Mouse (Mus musculus) hindbrain, embryonic 13.5 days (tissue): Measurements from ENCODE around the gene Polr3k. TPM values are rescaled to one million over a fixed set of nuclear protein-coding genes. Genes with fewer than 3 reads are reported as not detected.

Experiments
- ATAC-seq: fragments of 200-750 bp; cut with Nextera tagmentation; 2 replicates; pipeline ENCODE4 v1.8.0; 2017; ENCODE audit warnings: moderate TSS enrichment; ENCODE audit not compliant: low FRiP score
- H3K27ac ChIP-seq: fragments of 300-500 bp; sonication (generic); 2 replicates; pipeline ENCODE4 v1.5.1; 2015; ENCODE audit warnings: inconsistent platforms, mild to moderate bottlenecking, moderate library complexity
- H3K27me3 ChIP-seq: fragments of 300-500 bp; sonication (generic); 2 replicates; pipeline ENCODE4 v1.6.1; 2015; ENCODE audit warnings: mild to moderate bottlenecking, inconsistent platforms
- H3K36me3 ChIP-seq: fragments of 300-500 bp; sonication (generic); 2 replicates; pipeline ENCODE4 v1.6.1; 2015; ENCODE audit warnings: mild to moderate bottlenecking, inconsistent platforms
- H3K4me1 ChIP-seq: fragments of 300-500 bp; sonication (generic); replicated peaks from 2 replicates; pipeline ENCODE4 v1.6.1; 2015; ENCODE audit warnings: inconsistent platforms
- H3K4me2 ChIP-seq: fragments of 300-500 bp; sonication (generic); 2 replicates; pipeline ENCODE4 v1.6.1; 2015; ENCODE audit warnings: inconsistent platforms, mild to moderate bottlenecking, moderate library complexity
- H3K4me3 ChIP-seq: fragments of 300-500 bp; sonication (generic); 2 replicates; pipeline ENCODE4 v1.5.1; 2015; ENCODE audit warnings: mild to moderate bottlenecking, inconsistent platforms
- H3K9ac ChIP-seq: fragments of 300-500 bp; sonication (generic); 2 replicates; pipeline ENCODE4 v1.6.1; 2015; ENCODE audit warnings: mild to moderate bottlenecking, inconsistent platforms
- H3K9me3 ChIP-seq: fragments of 300-500 bp; sonication (generic); 2 replicates; pipeline ENCODE4 v1.6.1; 2016; ENCODE audit warnings: inconsistent platforms
- WGBS: fragments of 180-500 bp; shearing (Covaris S2); methylation state at CpG from one replicate; pipeline ENCODE4 v1.1.7; 2015; 5-methylcytosine and 5-hydroxymethylcytosine counted together
- polyA plus RNA-seq: library from polyadenylated mRNA; unstranded; fragments of >200 nt; fragmentation: Nextera tagmentation; extraction: Ambion mirVana; gene quantifications from 2 replicates; pipeline ENCODE4 v1.2.1, GENCODE M21; 2015

Gene Polr3k
- polyA plus RNA-seq = 88.9 and 91.7 TPM in 2 replicates

GRCm38 (mm10) chr2:181863791-181864535, at the start of gene Polr3k:
Gene Polr3k, plus strand, starts transcription at chr2:181864337.
- no peaks in the 10 kb centered on the region for H3K9me3 ChIP-seq
- ATAC-seq = peak; percentile 100
- H3K4me2 ChIP-seq = peak within 1 kb of the TSS; percentile 92
- peaks cover 34% of the 10 kb centered on the region for H3K4me1 ChIP-seq
- peaks cover 8% of the 10 kb centered on the region for H3K36me3 ChIP-seq
- H3K4me3 ChIP-seq = peak within 1 kb of the TSS; percentile 78
- under 1% methylated on average over 35 of the region's 35 CpGs for WGBS
- H3K27me3 ChIP-seq = no peaks in the 10 kb centered on the region
- H3K9ac ChIP-seq = peak within 1 kb of the TSS; percentile 86
- H3K27ac ChIP-seq = peak within 1 kb of the TSS; percentile 91

- Histone ChIP-seq H3K4me1 (no peaks in the 10 kb centered on the region), H3K36me3 (peaks cover 64% of the 10 kb centered on the region), H3K4me3 (no peak overlapping the region), H3K27me3 (no peaks in the 10 kb centered on the region), H3K9me3 (no peaks in the 10 kb centered on the region), H3K27ac (no peak overlapping the region), H3K4me2 (no peak overlapping the region), H3K9ac (no peak overlapping the region)
- 79% methylated on average over 2 of the region's 2 CpGs for WGBS
- no peak for ATAC-seq
Observed at GRCm38 (mm10) chr2:181829032-181829650, 35.0 kb upstream of the Polr3k start.

GRCm38 (mm10) chr2:181832745-181833144, 31.4 kb upstream of the Polr3k start:
- Histone ChIP-seq H3K4me2 (no peak overlapping the region), H3K4me1 (peaks cover 5% of the 10 kb centered on the region), H3K27ac (no peak overlapping the region), H3K27me3 (no peaks in the 10 kb centered on the region), H3K4me3 (no peak overlapping the region), H3K9ac (no peak overlapping the region), H3K36me3 (peaks cover 33% of the 10 kb centered on the region), H3K9me3 (no peaks in the 10 kb centered on the region)
- ATAC-seq = no peak
- 85% methylated on average over 2 of the region's 2 CpGs for WGBS

- no peaks in the 10 kb centered on the region for H3K9me3 ChIP-seq
- no peaks in the 10 kb centered on the region for H3K27me3 ChIP-seq
- peak; percentile 98 for ATAC-seq
- peaks cover 17% of the 10 kb centered on the region for H3K4me1 ChIP-seq
- peak within 1 kb of the TSS; percentile 80 for H3K4me2 ChIP-seq
- WGBS = under 1% methylated on average over 35 of the region's 35 CpGs
- peak within 1 kb of the TSS; percentile 85 for H3K27ac ChIP-seq
- H3K4me3 ChIP-seq = peak within 1 kb of the TSS; percentile 66
- H3K9ac ChIP-seq = peak within 1 kb of the TSS; percentile 83
- H3K36me3 ChIP-seq = peaks cover 7% of the 10 kb centered on the region
Observed at GRCm38 (mm10) chr2:181837372-181838292, 26.5 kb upstream of the Polr3k start, which contains the start of gene Pcmtd2. Gene Pcmtd2, plus strand, starts transcription at chr2:181837854.

GRCm38 (mm10) chr2:181838293-181838680, 25.9 kb upstream of the Polr3k start:
- 1% methylated on average over 3 of the region's 3 CpGs for WGBS
- peaks cover 17% of the 10 kb centered on the region for H3K4me1 ChIP-seq
- H3K9me3 ChIP-seq = no peaks in the 10 kb centered on the region
- H3K9ac ChIP-seq = peak overlapping the region; percentile 83
- peak; percentile 32; the same call in 1 of the 2 replicates for ATAC-seq
- H3K27me3 ChIP-seq = no peaks in the 10 kb centered on the region
- peak overlapping the region; percentile 85 for H3K27ac ChIP-seq
- peaks cover 8% of the 10 kb centered on the region for H3K36me3 ChIP-seq
- peak overlapping the region; percentile 66 for H3K4me3 ChIP-seq
- peak overlapping the region; percentile 80 for H3K4me2 ChIP-seq

- no peak overlapping the region for H3K9ac ChIP-seq
- H3K9me3 ChIP-seq = no peaks in the 10 kb centered on the region
- H3K36me3 ChIP-seq = peaks cover 57% of the 10 kb centered on the region
- no peak overlapping the region for H3K4me2 ChIP-seq
- H3K27me3 ChIP-seq = no peaks in the 10 kb centered on the region
- no peaks in the 10 kb centered on the region for H3K4me1 ChIP-seq
- no peak overlapping the region for H3K4me3 ChIP-seq
- no peak for ATAC-seq
- H3K27ac ChIP-seq = no peak overlapping the region
- WGBS = 89% methylated on average over 5 of the region's 5 CpGs
Observed at GRCm38 (mm10) chr2:181845709-181846394, 18.3 kb upstream of the Polr3k start.

GRCm38 (mm10) chr2:181864536-181864860, 361 bp downstream of the Polr3k start:
- peak overlapping the region; percentile 92 for H3K4me2 ChIP-seq
- H3K27me3 ChIP-seq = no peaks in the 10 kb centered on the region
- H3K4me3 ChIP-seq = peak overlapping the region; percentile 78
- no peaks in the 10 kb centered on the region for H3K9me3 ChIP-seq
- peak overlapping the region; percentile 91 for H3K27ac ChIP-seq
- peak; percentile 55 for ATAC-seq
- under 1% methylated on average over 22 of the region's 22 CpGs for WGBS
- peaks cover 14% of the 10 kb centered on the region for H3K36me3 ChIP-seq
- H3K9ac ChIP-seq = peak overlapping the region; percentile 86
- peaks cover 34% of the 10 kb centered on the region for H3K4me1 ChIP-seq

GRCm38 (mm10) chr2:181866931-181867330, 2.8 kb downstream of the Polr3k start:
- Histone ChIP-seq H3K4me1 (peaks cover 34% of the 10 kb centered on the region), H3K9me3 (no peaks in the 10 kb centered on the region), H3K36me3 (peaks cover 27% of the 10 kb centered on the region), H3K4me3 (no peak overlapping the region), H3K27ac (no peak overlapping the region), H3K27me3 (no peaks in the 10 kb centered on the region), H3K9ac (no peak overlapping the region), H3K4me2 (no peak overlapping the region)
- 63% methylated on average over 5 of the region's 5 CpGs for WGBS
- ATAC-seq = no peak

GRCm38 (mm10) chr2:181871039-181871438, 6.9 kb downstream of the Polr3k start:
- no peak for ATAC-seq
- peaks cover 40% of the 10 kb centered on the region for H3K36me3 ChIP-seq
- H3K27ac ChIP-seq = no peak overlapping the region
- no peaks in the 10 kb centered on the region for H3K27me3 ChIP-seq
- no peaks in the 10 kb centered on the region for H3K9me3 ChIP-seq
- peaks cover 12% of the 10 kb centered on the region for H3K4me1 ChIP-seq
- H3K4me2 ChIP-seq = no peak overlapping the region
- H3K4me3 ChIP-seq = no peak overlapping the region
- H3K9ac ChIP-seq = no peak overlapping the region
- WGBS = 90% methylated on average over 2 of the region's 2 CpGs

- H3K36me3 ChIP-seq = peaks cover 22% of the 10 kb centered on the region
- WGBS = 74% methylated on average over 1 of the region's 1 CpGs
- no peaks in the 10 kb centered on the region for H3K9me3 ChIP-seq
- no peak overlapping the region for H3K4me3 ChIP-seq
- H3K27me3 ChIP-seq = no peaks in the 10 kb centered on the region
- no peak for ATAC-seq
- H3K27ac ChIP-seq = no peak overlapping the region
- H3K4me1 ChIP-seq = no peaks in the 10 kb centered on the region
- no peak overlapping the region for H3K9ac ChIP-seq
- H3K4me2 ChIP-seq = no peak overlapping the region
Observed at GRCm38 (mm10) chr2:181878903-181879302, 14.8 kb downstream of the Polr3k start.

GRCm38 (mm10) chr2:181883022-181883749, 19.0 kb downstream of the Polr3k start:
- Histone ChIP-seq H3K4me1 (no peaks in the 10 kb centered on the region), H3K27me3 (no peaks in the 10 kb centered on the region), H3K4me2 (no peak overlapping the region), H3K36me3 (0 out of 2 replicates have a peak, but pooled peaks cover 12% of the 10 kb centered on the region), H3K9me3 (no peaks in the 10 kb centered on the region), H3K9ac (no peak overlapping the region), H3K27ac (no peak overlapping the region), H3K4me3 (no peak overlapping the region)
- WGBS = 87% methylated on average over 3 of the region's 3 CpGs
- no peak for ATAC-seq
